Mouse (Mus musculus) thymus, adult 18-20 months (tissue): ENCODE measurements around the gene Gm3512.
"Not testable (repeated sequence)": the region's sequence is repeated elsewhere in the genome, so short reads cannot be mapped to it uniquely, and the experiment has no call there.

Experiments used
- DNase-seq, 2 experiments: peaks; one replicate each; pipeline ENCODE4 v3.0.0; 2022; ENCODE audit warnings: mixed read lengths in 2 of 2

The Gm3512 gene

GRCm38 (mm10) chr14:7174483-7174971 lies at the start of gene Gm3512:
Gene Gm3512, minus strand, starts transcription at chr14:7174533.
- peak; percentile 1 to 2 for DNase-seq

- peak in 1 of 2 experiments; percentile 2 for DNase-seq
These were observed 25.7 kb upstream of the Gm3512 start for GRCm38 (mm10) chr14:7200070-7200469.

- not testable (repeated sequence) for DNase-seq
These were observed 20.1 kb upstream of the Gm3512 start, which contains the start of gene Gm16434 for GRCm38 (mm10) chr14:7194440-7194839. Gene Gm16434, minus strand, starts transcription at chr14:7194540.

GRCm38 (mm10) chr14:7125312-7125711 lies 49.0 kb downstream of the Gm3512 start, which contains the start of gene Gm6676:
Gene Gm6676, minus strand, starts transcription at chr14:7125412.
- DNase-seq: not testable (repeated sequence)

GRCm38 (mm10) chr14:7105124-7105802 lies 69.1 kb downstream of the Gm3512 start:
- peak; percentile 1 to 2 for DNase-seq
